Mouse (Mus musculus) yolk sac, embryonic 10.5 days (tissue): Measurements from ENCODE around the gene Gm11099.

Experiments used
- DNase-seq: peaks from one replicate; pipeline ENCODE4 v3.0.0-alpha.2; 2017; ENCODE audit warnings: low spot score

Gene Gm11099

DNA sequence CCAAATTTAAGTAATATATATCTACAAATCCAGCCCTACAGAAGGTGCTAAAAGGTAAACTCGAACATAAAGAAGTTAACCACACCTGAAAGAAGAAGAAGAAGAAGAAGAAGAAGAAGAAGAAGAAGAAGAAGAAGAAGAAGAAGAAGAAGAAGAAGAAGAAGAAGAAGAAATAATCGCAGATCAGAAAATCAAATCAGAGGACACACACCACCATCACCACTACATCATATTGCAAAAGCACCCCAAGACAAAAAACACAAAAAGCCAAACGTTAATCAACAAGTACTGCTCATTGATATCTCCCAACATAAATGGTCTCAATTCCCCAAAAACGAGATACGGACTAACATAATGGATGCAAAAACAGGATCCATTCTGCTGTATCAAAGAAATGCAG is at the start of gene Gm11099:
Gene Gm11099, plus strand, starts transcription at position 301 of the 400 bp plus-strand sequence.
- no peak for DNase-seq

DNA sequence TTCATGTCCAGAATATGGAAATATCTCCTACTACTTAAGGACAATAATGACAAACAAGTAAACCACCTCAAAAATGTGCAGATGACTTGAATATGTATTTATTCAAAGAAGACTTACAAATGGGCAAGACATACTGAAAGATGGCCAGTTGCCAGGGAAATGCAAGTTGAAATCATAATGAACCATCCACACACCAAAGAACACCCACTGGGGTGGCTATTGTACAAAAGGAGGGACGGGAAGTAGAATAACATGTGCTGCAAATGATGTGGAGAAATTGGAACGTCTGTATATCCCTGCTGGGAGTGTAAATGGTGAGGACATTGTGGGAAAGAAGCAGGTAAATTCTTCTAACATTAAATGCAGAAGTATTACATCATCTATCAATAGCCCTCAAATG is 46.3 kb upstream of the Gm11099 start:
- no peak for DNase-seq

- no peak for DNase-seq
Observed at GRCm38 (mm10) chr2:58828910-58829600, 30.2 kb upstream of the Gm11099 start.

GRCm38 (mm10) chr2:58829981-58830742 is 29.1 kb upstream of the Gm11099 start:
- no peak for DNase-seq

DNA sequence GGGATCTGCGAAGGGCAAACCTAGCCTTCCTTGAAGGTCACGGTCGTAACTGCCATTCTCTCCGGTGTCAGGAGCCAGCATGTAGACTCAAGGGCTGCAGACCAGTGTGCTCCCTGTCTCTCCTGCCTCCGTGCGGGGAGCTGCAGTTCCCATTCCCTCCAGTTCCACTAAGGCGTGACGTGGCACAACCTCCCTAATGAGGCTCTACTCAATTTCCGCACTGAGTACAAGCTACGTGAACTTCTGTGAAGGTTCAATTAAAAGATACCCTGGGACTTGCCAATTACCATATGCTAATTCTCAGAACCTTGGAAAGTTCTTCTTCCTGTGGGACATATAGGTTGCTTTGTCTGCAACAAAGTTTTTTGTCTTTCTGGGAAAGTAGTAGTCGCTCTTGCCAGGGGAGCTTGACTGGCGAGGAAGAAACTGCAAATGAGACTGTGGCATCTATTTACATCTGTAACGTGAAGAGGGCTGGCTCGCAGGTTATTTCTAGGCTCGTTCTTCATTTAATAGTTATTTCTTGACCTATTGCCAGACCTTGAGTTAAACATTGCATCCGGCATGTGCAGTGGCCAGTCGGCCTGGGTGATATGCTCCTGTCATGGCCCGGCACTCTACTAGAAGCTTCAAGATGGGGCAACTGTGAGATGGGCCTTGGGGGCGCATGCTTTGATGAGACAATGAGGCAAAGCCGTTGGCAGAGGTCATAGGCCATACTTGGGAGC is 26.8 kb upstream of the Gm11099 start:
- no peak for DNase-seq

GRCm38 (mm10) chr2:58841021-58841420 is 18.2 kb upstream of the Gm11099 start:
- DNase-seq = no peak

GRCm38 (mm10) chr2:58842443-58842842 is 16.8 kb upstream of the Gm11099 start:
- DNase-seq = no peak

- DNase-seq = no peak
Observed at GRCm38 (mm10) chr2:58844499-58844898, 14.7 kb upstream of the Gm11099 start.

GRCm38 (mm10) chr2:58879876-58880275 is 20.6 kb downstream of the Gm11099 start:
- DNase-seq = no peak

DNA sequence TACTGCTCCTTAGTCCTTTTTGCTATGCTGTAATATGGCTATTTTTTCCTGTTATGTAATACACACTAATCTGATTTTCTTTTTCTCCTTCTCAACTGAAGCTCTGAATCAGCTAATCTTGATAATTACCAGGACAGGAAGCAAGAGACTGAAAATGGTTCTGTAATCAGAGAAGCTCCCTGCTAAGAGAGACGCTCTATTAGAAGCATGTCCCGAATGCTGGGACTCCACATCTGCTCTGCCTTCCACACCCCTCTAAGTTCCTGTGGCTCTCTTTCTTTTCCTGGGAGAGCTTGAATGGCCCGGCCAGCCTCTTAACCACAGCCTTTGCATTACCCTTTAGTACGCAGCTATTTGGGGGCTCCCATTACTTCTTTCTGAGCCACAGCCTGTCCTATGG is 45.8 kb downstream of the Gm11099 start:
- DNase-seq = no peak

DNA sequence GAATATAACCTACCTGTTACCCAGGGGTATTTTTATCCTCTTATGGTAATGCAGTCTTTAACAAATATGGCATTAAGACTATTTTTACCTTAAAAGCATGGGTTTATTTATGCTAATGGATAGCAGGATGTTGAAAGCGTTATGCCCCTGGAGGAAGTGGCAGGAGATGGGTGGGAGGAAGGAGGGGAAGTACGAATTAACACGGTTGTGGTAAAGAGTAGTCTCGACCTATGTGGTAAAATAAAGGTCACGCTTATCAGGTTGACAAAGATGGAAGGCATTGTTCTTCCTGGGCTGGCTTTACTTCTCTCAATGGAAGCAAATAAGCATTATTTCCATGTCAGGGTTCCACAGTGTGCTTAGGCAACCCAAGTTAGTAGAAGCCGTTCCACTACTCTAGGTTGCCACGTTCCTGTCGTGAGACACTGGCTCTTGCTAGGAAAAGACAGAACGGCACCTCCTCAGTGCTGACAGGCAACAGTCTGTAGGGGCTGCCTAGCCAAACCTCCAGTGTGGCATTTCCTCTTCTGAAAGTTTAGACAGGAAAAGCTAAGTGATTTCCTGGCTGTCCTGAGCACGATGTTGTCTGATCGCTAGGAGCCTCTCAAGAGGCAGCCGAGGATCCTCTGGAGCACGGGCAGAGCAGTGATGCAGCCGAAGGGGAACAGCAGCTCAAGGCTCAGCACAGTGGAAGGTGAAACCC is 47.7 kb downstream of the Gm11099 start:
- no peak for DNase-seq

DNA sequence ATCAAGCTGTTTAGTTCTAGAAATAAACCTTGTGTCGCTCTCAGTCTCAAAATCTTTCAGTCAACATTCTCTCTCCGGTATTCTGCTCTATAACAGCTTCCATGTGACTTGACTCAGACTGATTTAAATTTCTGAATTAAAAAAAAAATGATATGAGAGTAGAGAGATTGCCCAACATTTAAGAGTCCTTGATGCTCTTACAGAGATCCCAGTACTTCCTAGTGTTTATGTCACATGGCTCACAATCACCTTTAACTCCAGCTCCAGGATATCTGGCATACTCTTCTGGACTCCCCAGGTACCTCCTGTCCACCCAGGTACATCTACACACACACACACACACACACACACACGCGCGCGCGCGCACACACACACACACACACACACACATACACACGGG is 53.1 kb downstream of the Gm11099 start:
- no peak for DNase-seq

GRCm38 (mm10) chr2:58918351-58918750 is 59.1 kb downstream of the Gm11099 start:
- DNase-seq = no peak

DNA sequence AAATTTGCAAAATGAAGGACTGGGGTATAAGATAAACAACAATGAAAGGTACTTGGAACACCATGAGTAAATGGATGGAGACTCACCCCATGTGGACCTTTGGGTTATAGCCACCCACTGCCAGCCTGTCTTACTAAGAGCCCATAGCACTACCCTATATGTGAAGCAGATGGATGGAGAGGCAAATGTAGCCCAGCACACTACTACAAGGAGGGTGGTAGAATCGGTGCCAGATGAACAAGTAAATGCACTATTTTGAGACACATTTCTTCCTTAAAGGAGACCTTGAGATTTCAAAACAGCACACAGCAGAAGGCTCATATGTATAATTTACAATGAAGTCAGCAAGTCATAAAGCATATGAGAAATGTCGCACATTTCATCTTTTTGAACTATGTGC is 66.3 kb downstream of the Gm11099 start:
- DNase-seq = no peak

GRCm38 (mm10) chr2:58941361-58941760 is 82.1 kb downstream of the Gm11099 start:
- no peak for DNase-seq

DNA sequence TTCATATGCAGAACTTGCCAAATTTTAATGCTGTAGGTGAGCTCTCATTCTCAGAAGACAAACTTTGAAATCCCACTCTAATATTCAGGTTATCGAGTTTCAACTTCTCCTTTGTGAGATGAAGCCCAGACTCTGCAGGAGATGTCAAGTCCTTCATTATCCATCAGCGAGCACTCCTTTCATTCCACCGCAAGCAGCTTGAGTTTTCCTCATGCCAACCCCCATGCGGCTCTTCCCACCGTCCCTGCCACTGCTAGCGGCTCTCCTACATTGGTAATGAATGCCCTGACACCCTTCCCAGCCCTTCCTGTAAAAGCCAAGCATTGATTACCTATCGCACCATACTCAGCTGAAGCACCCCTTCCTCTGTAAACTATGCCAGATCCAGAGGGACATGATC is 89.6 kb downstream of the Gm11099 start:
- no peak for DNase-seq

DNA sequence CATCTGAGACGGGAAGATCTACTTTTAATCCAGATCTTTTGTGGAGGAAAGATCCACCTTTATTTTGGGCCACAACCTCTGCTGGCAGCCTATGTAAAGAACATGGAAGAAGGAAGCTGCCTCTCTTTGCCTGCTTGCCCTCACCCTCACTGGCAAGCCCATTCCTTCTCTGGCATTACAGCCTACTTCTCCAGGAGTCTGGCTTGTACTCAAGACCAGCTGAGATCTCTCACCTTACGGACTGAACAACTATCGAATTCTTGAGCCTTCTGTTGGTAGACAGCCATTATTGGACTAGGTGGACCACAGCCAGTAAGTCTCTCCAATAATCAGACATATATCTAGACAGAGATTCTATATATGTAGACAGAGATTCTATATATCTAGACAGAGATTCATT is 92.9 kb downstream of the Gm11099 start:
- DNase-seq = no peak

DNA sequence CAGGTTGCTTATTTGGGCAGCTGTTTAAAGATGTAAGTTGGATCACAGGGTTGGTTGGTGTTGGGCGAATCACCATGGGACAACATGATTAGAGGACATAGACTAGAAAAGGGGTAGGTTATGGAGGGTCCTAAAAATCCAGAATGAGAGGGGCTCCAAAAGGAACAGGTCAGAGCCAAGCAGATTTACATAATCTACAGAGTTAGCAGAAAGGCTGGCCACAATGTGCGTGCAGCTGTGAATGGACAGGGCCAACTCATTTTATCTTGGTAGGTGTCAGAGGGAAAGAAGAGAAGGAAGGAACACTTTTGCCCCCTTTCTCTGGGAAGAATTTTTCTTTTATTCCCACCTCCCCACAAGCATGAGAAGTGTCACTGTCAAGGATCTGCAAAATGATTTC is 97.1 kb downstream of the Gm11099 start:
- DNase-seq = no peak

DNA sequence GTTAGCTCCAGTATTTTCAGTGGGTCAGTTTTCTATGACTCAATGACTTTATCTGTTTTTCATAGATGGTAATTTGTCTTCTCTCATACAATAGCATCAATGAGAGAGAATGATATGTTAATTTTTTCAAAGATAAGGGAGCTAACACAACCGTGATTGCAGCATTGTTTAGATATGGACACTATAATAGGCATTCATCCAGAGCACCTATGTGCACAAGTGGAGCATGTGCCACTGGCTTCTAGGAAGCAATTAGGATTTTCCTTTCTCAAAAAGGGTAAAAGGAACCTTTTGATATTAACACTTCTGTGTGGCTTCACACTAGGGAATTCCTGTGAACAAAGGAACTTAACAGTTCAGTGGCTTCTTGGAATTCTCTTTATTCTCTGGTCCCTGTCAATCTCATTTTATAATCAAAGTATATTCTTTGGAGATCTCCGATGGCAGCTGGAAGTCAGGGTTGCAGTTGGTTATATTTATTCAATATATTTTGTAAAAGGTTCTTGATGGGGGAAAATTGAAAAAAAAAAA is 97.6 kb downstream of the Gm11099 start:
- DNase-seq = no peak
